Mouse (Mus musculus) urinary bladder, adult 18-20 months (tissue): Measurements from ENCODE around the gene Hap1.
"Not testable (repeated sequence)": the region's sequence is repeated elsewhere in the genome, so short reads cannot be mapped to it uniquely, and the experiment has no call there.

ENCODE experiments used
- DNase-seq, 2 experiments: peaks; one replicate each; pipeline ENCODE4 v3.0.0; 2022; ENCODE audit warnings: low spot score in 2 of 2, mixed read lengths in 2 of 2

Hap1 gene

DNA sequence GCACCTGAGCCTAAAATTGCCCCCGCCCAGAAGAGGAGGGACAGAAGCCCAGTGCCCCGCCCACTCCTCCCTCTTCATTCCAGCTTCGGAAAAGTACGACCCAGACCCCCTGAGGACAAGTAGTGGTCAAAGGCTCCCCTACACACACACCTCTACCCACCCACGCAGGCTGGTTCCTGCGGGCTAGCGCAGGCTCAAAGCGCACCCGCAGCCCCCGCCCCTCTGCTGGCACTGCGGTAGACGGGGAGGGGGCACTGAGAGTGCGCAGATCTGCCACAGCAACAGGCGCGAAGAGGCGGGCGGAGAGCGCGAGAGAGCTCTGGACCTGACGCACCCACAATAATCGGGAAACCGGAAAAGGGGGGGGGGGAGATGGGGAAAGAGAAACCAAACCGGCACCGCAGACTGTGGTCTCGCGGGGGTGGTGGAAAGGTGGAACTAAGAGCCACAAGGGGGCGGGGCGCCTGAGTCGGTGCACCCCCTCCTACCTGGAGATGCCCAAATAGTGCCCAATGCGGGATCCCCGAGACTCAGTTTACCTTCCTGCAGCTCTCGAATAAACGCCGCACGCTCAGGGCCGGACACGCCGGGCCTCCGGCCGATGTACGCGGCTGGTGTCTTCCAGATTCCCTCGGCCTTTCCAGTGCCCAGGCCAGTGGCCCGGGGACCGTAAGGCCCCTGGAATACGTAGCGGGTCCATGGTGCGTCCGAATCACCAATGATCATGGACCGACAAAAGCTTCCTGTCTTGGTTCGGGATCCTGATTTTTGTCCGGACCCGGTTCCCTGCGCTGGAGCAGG, 577 bp downstream of the Hap1 start:
- peak in 1 of 2 experiments; percentile 55 for DNase-seq

DNA sequence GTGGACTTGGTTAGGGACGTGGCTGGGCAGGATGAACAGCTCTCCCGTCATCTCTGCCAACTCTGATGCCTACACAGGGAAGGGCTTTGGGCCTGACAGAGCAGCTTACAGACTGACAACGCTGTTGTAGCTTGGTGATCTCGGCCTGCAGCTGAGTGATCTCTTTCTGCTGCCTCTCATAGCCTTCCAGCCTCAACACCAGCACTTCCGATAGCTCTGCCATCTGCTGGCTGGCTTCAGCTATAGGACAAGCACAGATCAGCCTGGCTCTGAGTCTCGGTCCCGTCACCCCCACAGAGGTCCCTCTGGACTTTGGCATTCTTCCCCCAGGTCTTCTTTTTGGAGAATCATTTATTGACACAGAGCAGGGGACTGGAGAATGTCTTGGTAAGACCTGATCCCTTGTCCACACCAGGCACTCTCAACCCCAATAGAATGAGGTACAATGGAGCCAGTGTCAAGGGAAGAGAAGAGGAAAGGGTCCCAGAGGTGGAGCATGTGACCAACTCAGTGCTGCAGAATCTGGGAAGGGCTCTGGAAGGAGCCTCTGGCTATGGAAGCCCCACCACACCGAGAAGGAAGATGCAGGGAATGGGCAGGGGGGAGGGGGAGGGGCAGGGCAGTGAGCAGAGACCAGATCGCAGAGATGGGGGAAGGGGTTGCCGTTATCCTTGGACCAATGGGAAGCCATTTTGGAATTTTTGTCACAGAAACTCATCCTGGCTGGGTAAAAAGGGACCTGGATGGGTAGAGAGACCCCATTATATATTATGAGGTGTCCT, 3.7 kb downstream of the Hap1 start:
- DNase-seq: no peak

DNA sequence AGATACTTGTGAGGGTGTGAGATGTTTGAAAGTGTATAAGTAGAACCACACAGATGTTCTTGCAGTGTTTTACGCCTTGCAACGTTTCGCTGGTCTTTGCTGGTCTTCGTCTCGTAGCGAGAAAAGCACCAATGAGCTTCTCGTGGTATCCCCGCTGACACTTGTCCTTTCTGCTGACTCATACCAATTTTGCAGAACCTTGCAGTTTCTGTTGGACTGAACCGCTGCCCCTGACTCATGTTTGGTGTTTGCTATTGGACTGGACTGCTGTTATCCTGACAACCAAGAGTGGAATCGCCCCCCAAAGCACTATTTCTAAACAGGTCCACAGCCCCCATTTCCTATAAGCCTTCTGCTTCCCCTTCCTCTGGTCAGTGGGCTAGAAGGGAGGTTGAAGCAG, 11.7 kb downstream of the Hap1 start:
- no peak for DNase-seq

DNA sequence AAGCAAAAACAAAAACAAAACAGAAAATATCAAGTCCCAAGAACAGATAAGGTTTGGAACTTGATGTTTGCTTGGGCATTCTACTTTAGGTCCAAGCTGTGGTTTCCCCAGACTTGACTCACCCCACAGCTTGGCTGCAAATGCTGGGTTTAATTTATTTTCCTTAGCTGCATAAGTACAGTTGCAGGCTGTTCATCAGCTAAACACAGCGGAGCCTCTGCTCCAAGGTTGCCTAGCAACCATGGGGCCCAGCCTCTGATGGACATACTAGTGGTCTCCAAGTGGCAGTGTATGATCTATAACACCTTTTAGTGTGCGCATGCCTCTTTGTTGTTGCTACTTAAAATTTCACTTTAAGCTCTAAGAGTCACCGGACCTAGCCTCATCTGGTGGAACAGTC, 20.2 kb downstream of the Hap1 start:
- no peak for DNase-seq

GRCm38 (mm10) chr11:100333944-100334457, 21.9 kb downstream of the Hap1 start, which contains the start of gene Gast:
TSS of gene Gast (plus strand) at chr11:100334407.
- no peak for DNase-seq

- DNase-seq: no peak
These were observed 23.0 kb downstream of the Hap1 start for GRCm38 (mm10) chr11:100332766-100333515.

GRCm38 (mm10) chr11:100330816-100331375, 25.0 kb downstream of the Hap1 start:
- DNase-seq: not testable (repeated sequence)

- no peak for DNase-seq
These were observed 25.7 kb downstream of the Hap1 start for GRCm38 (mm10) chr11:100330235-100330634.

DNA sequence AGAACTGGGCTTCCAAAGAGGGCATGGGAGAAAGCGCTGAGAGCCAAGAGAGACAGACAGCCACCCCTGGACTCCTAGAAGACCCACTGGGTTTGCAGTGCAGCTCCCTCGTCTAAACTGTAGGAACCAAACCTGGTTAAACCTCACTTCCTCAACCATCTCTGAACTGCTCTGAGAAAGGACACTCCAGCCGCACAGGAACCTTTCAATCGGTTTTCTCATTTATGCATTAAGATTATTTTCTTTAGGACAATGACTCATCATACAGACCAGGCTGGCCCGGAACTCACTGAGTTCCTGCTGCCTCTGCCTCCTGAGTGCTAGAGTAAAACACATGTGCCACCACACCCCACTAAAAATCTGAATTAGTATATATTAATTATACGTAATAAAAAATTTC, 28.2 kb downstream of the Hap1 start:
- DNase-seq: no peak

GRCm38 (mm10) chr11:100327316-100327715, 28.6 kb downstream of the Hap1 start:
- no peak for DNase-seq

DNA sequence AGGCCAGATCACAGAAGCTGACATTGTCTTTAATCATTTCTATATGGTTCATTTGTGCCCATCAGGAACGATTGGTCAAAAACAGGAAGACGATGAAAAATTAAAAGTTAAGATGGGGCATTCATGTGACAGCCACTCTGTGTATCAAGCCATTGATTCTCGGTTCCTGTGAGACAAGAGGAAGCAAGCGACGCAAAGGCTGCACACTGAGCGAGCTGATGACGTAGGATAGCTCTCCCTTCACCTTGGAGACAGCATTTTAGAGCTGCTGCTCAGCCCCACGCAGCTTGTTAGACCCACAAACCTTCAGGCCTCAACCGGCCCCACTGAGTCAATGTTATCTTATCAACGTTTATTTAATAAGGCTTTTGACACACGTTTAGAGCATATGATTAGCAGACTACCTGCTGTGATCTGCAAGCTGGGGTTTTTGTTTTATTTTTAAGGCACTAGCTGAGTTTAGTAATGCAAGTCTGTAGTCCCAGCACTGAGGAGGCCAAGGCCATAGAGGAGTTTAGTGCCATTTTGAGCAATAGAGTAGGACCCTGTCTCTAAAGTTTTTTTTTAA, 30.8 kb downstream of the Hap1 start:
- no peak for DNase-seq

GRCm38 (mm10) chr11:100323578-100323977, 32.4 kb downstream of the Hap1 start:
- peak in 1 of 2 experiments; percentile 31 for DNase-seq

- DNase-seq: no peak
These were observed 33.2 kb downstream of the Hap1 start for GRCm38 (mm10) chr11:100322591-100323258.

GRCm38 (mm10) chr11:100321479-100322305, 34.2 kb downstream of the Hap1 start:
- DNase-seq: not testable (repeated sequence)

GRCm38 (mm10) chr11:100320701-100321410, 35.1 kb downstream of the Hap1 start:
- not testable (repeated sequence) for DNase-seq

GRCm38 (mm10) chr11:100320172-100320630, 35.7 kb downstream of the Hap1 start:
- peak; percentile 78 to 96 for DNase-seq

- DNase-seq: peak; percentile 99 to 100
These were observed 36.3 kb downstream of the Hap1 start, which contains the start of gene Eif1 for GRCm38 (mm10) chr11:100319492-100320171. TSS of gene Eif1 (plus strand) at chr11:100319885.
